Mouse (Mus musculus) midbrain, embryonic 13.5 days (tissue): ENCODE results near the gene Rpl31. TPM values are rescaled to one million over a fixed set of nuclear protein-coding genes. Genes with fewer than 3 reads are reported as not detected.

Experiments used
- ATAC-seq: fragments of 200-750 bp; cut with Nextera tagmentation; 2 replicates; pipeline ENCODE4 v1.8.0; 2017; ENCODE audit warnings: mild to moderate bottlenecking, moderate TSS enrichment, moderate library complexity
- H3K27ac ChIP-seq: fragments of 300-500 bp; sonication (generic); 2 replicates; pipeline ENCODE4 v1.5.1; 2015; ENCODE audit warnings: inconsistent platforms, mild to moderate bottlenecking, moderate library complexity
- H3K27me3 ChIP-seq: fragments of 300-500 bp; sonication (generic); 2 replicates; pipeline ENCODE4 v1.6.1; 2015; ENCODE audit warnings: mild to moderate bottlenecking, inconsistent platforms
- H3K36me3 ChIP-seq: fragments of 300-500 bp; sonication (generic); 2 replicates; pipeline ENCODE4 v1.6.1; 2015; ENCODE audit warnings: mild to moderate bottlenecking, inconsistent platforms
- H3K4me1 ChIP-seq: fragments of 300-500 bp; sonication (generic); replicated peaks from 2 replicates; pipeline ENCODE4 v1.6.1; 2015; ENCODE audit warnings: inconsistent platforms
- H3K4me2 ChIP-seq: fragments of 300-500 bp; sonication (generic); replicated peaks from 2 replicates; pipeline ENCODE4 v1.6.1; 2015; ENCODE audit warnings: moderate library complexity, mild to moderate bottlenecking, inconsistent platforms
- H3K4me3 ChIP-seq: fragments of 300-500 bp; sonication (generic); replicated peaks from 2 replicates; pipeline ENCODE4 v1.5.1; 2015; ENCODE audit warnings: mild to moderate bottlenecking, inconsistent platforms
- H3K9ac ChIP-seq: fragments of 300-500 bp; sonication (generic); replicated peaks from 2 replicates; pipeline ENCODE4 v1.6.1; 2015; ENCODE audit warnings: mild to moderate bottlenecking, inconsistent platforms
- H3K9me3 ChIP-seq: fragments of 300-500 bp; sonication (generic); 2 replicates; pipeline ENCODE4 v1.6.1; 2016; ENCODE audit warnings: mild to moderate bottlenecking, inconsistent platforms
- WGBS: fragments of 180-500 bp; shearing (Covaris S2); methylation state at CpG from one replicate; pipeline ENCODE4 v1.1.7; 2015; 5-methylcytosine and 5-hydroxymethylcytosine counted together
- polyA plus RNA-seq: library from polyadenylated mRNA; unstranded; fragments of >200 nt; fragmentation: Nextera tagmentation; extraction: Ambion mirVana; gene quantifications from 2 replicates; pipeline ENCODE4 v1.2.1, GENCODE M21; 2015

Gene Rpl31
- 374 and 398 TPM in 2 replicates for polyA plus RNA-seq

DNA sequence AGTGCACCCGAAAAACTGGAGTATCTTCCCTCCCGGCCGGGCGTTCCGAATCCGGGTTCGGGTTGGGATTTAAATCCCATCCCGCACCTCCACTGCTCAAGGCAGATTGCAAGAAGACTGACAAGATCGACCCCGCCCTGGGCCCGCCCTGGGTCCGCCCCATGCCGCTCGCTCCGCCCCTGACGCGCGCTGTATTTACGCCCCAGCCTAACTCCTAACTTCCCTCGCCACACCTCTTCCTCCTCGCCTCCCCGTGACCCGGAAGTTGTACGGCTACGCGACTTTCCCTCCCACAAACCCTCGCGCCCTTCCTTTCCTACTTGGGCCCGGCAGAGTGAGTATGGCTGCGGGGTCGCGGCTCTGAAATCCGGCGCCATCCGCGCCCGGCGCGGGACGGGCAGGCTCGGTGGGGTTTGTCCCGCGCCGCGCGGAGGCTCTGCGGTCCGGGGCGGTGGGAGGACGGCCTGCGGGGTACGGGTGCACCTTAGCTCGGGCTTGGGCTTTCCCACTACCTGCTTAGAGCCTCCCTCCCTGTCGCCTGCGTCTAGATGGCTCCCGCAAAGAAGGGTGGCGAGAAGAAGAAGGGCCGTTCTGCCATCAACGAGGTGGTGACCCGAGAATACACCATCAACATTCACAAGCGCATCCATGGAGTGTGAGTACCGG lies at the start of gene Rpl31:
TSS of gene Rpl31 (plus strand) at position 242 of the 666 bp plus-strand sequence.
- WGBS: under 1% methylated on average over 62 of the region's 62 CpGs
- peak within 1 kb of the TSS; percentile 96 for H3K4me3 ChIP-seq
- peaks cover 32% of the 10 kb centered on the region for H3K36me3 ChIP-seq
- no peaks in the 10 kb centered on the region for H3K9me3 ChIP-seq
- H3K9ac ChIP-seq: peak within 1 kb of the TSS; percentile 99
- peak; percentile 99 for ATAC-seq
- peak within 1 kb of the TSS; percentile 93 for H3K27ac ChIP-seq
- no peaks in the 10 kb centered on the region for H3K27me3 ChIP-seq
- H3K4me2 ChIP-seq: peak within 1 kb of the TSS; percentile 90
- peaks cover 22% of the 10 kb centered on the region for H3K4me1 ChIP-seq

DNA sequence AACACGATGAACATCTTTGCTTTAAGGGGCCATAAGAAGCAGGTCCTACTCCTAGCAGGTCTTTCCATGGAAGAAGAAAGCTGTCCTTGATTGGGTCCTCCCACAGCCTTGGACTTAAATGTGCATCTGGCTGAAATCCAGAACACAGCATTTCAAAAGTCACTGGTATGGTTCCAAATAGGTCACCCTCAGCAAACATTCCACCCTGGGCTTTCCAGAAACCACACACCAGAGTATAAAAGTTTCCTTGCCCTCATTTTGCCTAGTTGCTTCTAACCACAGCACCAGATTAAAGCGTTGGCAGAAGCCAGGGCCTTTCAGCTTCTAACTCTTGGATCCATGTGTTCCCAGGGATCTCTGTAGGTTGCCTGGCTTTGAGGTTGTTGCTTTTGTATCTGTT lies 49.7 kb upstream of the Rpl31 start:
- no peak overlapping the region for H3K4me3 ChIP-seq
- no peak for ATAC-seq
- no peak overlapping the region for H3K27ac ChIP-seq
- peaks cover 3% of the 10 kb centered on the region; the same call in 1 of the 2 replicates for H3K4me1 ChIP-seq
- H3K9me3 ChIP-seq: no peaks in the 10 kb centered on the region
- H3K27me3 ChIP-seq: peaks cover 8% of the 10 kb centered on the region; the same call in 1 of the 2 replicates
- H3K4me2 ChIP-seq: no peak overlapping the region
- no peak overlapping the region for H3K9ac ChIP-seq
- no peaks in the 10 kb centered on the region for H3K36me3 ChIP-seq
- WGBS: 84% methylated on average over 2 of the region's 2 CpGs

GRCm38 (mm10) chr1:39318870-39319269 lies 48.8 kb upstream of the Rpl31 start:
- Histone ChIP-seq H3K9me3 (no peaks in the 10 kb centered on the region), H3K27me3 (peaks cover 7% of the 10 kb centered on the region; the same call in 1 of the 2 replicates), H3K4me1 (no peaks in the 10 kb centered on the region), H3K36me3 (no peaks in the 10 kb centered on the region), H3K4me2 (no peak overlapping the region), H3K4me3 (no peak overlapping the region), H3K27ac (no peak overlapping the region), H3K9ac (no peak overlapping the region)
- no peak for ATAC-seq
- WGBS: 86% methylated on average over 7 of the region's 7 CpGs

- H3K4me2 ChIP-seq: no peak overlapping the region
- no peaks in the 10 kb centered on the region for H3K4me1 ChIP-seq
- H3K9me3 ChIP-seq: no peaks in the 10 kb centered on the region
- no peak overlapping the region for H3K9ac ChIP-seq
- no peak overlapping the region for H3K27ac ChIP-seq
- no peak overlapping the region for H3K4me3 ChIP-seq
- H3K36me3 ChIP-seq: no peaks in the 10 kb centered on the region
- no peaks in the 10 kb centered on the region for H3K27me3 ChIP-seq
- ATAC-seq: no peak
- WGBS: 80% methylated on average over 6 of the region's 6 CpGs
Measured at GRCm38 (mm10) chr1:39321954-39322353, 45.7 kb upstream of the Rpl31 start.

GRCm38 (mm10) chr1:39325228-39325627 lies 42.4 kb upstream of the Rpl31 start:
- H3K27me3 ChIP-seq: no peaks in the 10 kb centered on the region
- no peak overlapping the region for H3K4me2 ChIP-seq
- no peaks in the 10 kb centered on the region for H3K9me3 ChIP-seq
- no peaks in the 10 kb centered on the region for H3K36me3 ChIP-seq
- H3K27ac ChIP-seq: no peak overlapping the region
- no peak overlapping the region for H3K4me3 ChIP-seq
- WGBS: 94% methylated on average over 6 of the region's 6 CpGs
- H3K9ac ChIP-seq: no peak overlapping the region
- no peak for ATAC-seq
- H3K4me1 ChIP-seq: no peaks in the 10 kb centered on the region

GRCm38 (mm10) chr1:39327546-39327945 lies 40.1 kb upstream of the Rpl31 start:
- Histone ChIP-seq H3K9me3 (no peaks in the 10 kb centered on the region), H3K4me1 (no peaks in the 10 kb centered on the region), H3K9ac (no peak overlapping the region), H3K4me2 (no peak overlapping the region), H3K27ac (no peak overlapping the region), H3K27me3 (no peaks in the 10 kb centered on the region), H3K4me3 (no peak overlapping the region), H3K36me3 (no peaks in the 10 kb centered on the region)
- no peak for ATAC-seq
- 81% methylated on average over 7 of the region's 7 CpGs for WGBS

DNA sequence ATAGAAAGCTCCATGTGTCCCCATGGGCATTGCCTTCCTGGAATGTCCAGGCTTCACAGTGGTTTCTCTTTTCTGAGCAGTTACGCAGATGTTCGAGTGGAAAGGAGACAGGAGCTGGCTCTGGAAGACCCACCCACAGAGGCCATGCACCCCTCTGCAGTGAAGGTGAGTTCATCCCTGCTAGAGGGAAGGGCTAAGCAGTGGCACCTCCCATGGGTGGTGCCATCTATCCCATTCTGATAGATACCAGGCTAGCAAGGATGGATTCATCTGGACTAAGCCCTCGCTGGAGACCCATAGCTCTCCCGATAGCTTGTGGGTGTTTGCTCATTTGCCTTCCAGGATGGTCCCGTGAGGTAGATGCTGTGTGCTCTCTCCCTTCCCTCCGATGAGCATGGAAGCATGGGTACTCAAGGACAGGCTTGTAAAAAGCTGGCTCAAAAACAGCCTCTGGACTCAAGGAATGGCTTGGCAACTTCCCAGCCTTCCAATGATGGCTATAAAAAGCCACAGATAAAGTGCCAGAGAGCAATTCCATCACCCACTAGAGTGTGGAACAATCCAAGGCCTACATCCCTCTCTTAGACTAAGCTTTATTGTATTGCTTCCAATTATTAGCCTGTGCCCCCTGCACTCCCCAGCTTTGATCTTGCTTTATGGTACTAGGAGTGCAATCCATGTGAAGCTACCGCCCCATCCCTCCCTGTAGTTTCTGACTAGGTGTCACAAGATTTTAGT lies 36.6 kb upstream of the Rpl31 start:
- no peaks in the 10 kb centered on the region for H3K4me1 ChIP-seq
- no peak overlapping the region for H3K4me2 ChIP-seq
- H3K27me3 ChIP-seq: 0 out of 2 replicates have a peak, but pooled peaks cover 5% of the 10 kb centered on the region
- no peak for ATAC-seq
- no peaks in the 10 kb centered on the region for H3K36me3 ChIP-seq
- WGBS: 88% methylated on average over 7 of the region's 7 CpGs
- no peak overlapping the region for H3K27ac ChIP-seq
- no peak overlapping the region for H3K9ac ChIP-seq
- H3K9me3 ChIP-seq: no peaks in the 10 kb centered on the region
- H3K4me3 ChIP-seq: no peak overlapping the region

DNA sequence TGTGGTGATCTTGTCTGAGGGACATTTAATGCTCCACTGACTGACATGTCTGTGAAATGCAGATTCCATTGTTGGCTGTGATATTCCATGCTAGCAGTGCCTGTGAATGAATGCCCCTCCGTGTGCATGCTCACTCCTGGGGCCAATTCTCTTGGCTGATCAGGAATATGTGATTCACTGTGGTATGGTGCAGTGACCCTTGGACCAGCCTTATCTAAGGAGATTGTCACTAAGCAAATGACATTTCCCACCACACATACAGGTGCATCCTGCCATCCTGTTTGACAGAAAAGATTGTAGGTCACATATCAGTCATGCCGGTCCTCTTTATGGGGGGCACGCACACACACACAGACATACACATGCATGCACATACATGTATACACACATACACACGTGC lies 35.2 kb upstream of the Rpl31 start:
- no peak overlapping the region for H3K27ac ChIP-seq
- H3K4me3 ChIP-seq: no peak overlapping the region
- H3K9me3 ChIP-seq: no peaks in the 10 kb centered on the region
- no peaks in the 10 kb centered on the region for H3K4me1 ChIP-seq
- no peak overlapping the region for H3K4me2 ChIP-seq
- ATAC-seq: no peak
- WGBS: 81% methylated on average over 4 of the region's 4 CpGs
- no peaks in the 10 kb centered on the region for H3K36me3 ChIP-seq
- 0 out of 2 replicates have a peak, but pooled peaks cover 5% of the 10 kb centered on the region for H3K27me3 ChIP-seq
- H3K9ac ChIP-seq: no peak overlapping the region

- H3K36me3 ChIP-seq: no peaks in the 10 kb centered on the region
- H3K4me2 ChIP-seq: no peak overlapping the region
- ATAC-seq: no peak
- H3K27ac ChIP-seq: no peak overlapping the region
- 0 out of 2 replicates have a peak, but pooled peaks cover 5% of the 10 kb centered on the region for H3K27me3 ChIP-seq
- no peak overlapping the region for H3K9ac ChIP-seq
- no peaks in the 10 kb centered on the region for H3K9me3 ChIP-seq
- H3K4me1 ChIP-seq: no peaks in the 10 kb centered on the region
- 29% methylated on average over 15 of the region's 15 CpGs for WGBS
- no peak overlapping the region for H3K4me3 ChIP-seq
Measured at GRCm38 (mm10) chr1:39335561-39336196, 32.0 kb upstream of the Rpl31 start.

DNA sequence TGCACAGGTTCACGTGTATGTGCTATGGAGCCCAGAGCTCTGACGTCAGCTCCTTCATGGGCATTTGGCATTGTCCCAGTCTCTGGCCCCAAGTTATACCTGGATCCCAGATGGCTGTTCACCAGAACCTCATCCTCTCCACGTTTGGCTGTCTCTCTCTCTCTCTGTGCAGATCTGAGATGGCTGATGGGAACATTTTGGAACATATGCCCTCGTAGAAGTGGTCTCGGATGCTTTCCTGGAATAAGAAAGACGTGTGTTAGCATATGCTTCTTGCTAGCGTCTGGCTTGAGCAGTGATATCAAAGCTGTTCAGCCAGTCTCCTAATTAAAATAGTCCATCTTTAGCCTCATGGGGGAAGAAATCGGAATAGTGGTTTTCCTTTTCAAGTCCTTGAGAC lies 30.9 kb upstream of the Rpl31 start:
- WGBS: 86% methylated on average over 8 of the region's 8 CpGs
- Histone ChIP-seq H3K27me3 (0 out of 2 replicates have a peak, but pooled peaks cover 5% of the 10 kb centered on the region), H3K36me3 (no peaks in the 10 kb centered on the region), H3K9me3 (no peaks in the 10 kb centered on the region), H3K9ac (no peak overlapping the region), H3K4me2 (no peak overlapping the region), H3K27ac (no peak overlapping the region), H3K4me1 (no peaks in the 10 kb centered on the region), H3K4me3 (no peak overlapping the region)
- no peak for ATAC-seq

GRCm38 (mm10) chr1:39338831-39339230 lies 28.8 kb upstream of the Rpl31 start:
- no peak overlapping the region for H3K4me2 ChIP-seq
- no peaks in the 10 kb centered on the region for H3K9me3 ChIP-seq
- H3K4me3 ChIP-seq: no peak overlapping the region
- no peak overlapping the region for H3K9ac ChIP-seq
- 0 out of 2 replicates have a peak, but pooled peaks cover 5% of the 10 kb centered on the region for H3K27me3 ChIP-seq
- H3K27ac ChIP-seq: no peak overlapping the region
- H3K36me3 ChIP-seq: no peaks in the 10 kb centered on the region
- no peak for ATAC-seq
- H3K4me1 ChIP-seq: no peaks in the 10 kb centered on the region
- WGBS: 81% methylated on average over 10 of the region's 10 CpGs

DNA sequence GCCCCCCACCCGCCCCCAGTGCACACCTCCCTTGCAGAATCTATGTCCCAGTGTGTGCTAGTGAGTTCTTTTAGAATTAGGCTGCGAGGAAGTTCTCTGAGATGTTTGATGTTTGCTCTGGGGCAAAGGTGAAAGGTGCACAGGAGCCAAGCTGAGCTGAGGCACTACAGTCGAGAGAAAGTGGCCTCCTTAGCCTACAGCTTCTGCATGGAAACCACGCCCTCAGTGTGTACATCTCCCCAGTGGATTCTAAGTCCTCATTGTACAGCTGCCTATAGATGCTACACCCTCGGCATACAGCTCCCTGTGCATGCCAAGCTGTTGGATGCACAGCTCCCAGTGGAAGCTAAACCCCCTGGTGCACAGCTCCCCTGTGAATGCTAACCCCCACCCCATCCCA lies 28.2 kb upstream of the Rpl31 start:
- WGBS: 49% methylated on average over 5 of the region's 5 CpGs

More for the DNA sequence above, 28.2 kb upstream of the Rpl31 start:
- H3K4me1 ChIP-seq: no peaks in the 10 kb centered on the region
- 0 out of 2 replicates have a peak, but pooled peaks cover 5% of the 10 kb centered on the region for H3K27me3 ChIP-seq
- no peak overlapping the region for H3K9ac ChIP-seq
- no peaks in the 10 kb centered on the region for H3K36me3 ChIP-seq
- H3K4me2 ChIP-seq: no peak overlapping the region
- no peak for ATAC-seq
- no peaks in the 10 kb centered on the region for H3K9me3 ChIP-seq
- H3K27ac ChIP-seq: no peak overlapping the region
- H3K4me3 ChIP-seq: no peak overlapping the region
